ENCODE assay signal across 11 mouse cellular contexts in genomic region chrX:167105354-167105753, GRCm38 (mm10).
"Had no signal": no experiment of that assay in that cellular context is flagged by ENCODE, and none has a peak within 500 bp of the region (broad histone marks: within the 10 kb centered on the region; RNA-seq: fewer than 3 reads in every experiment).

No protein-coding gene starts in this region.

- H3K9me3 ChIP-seq: kidney, embryonic 15.5 days; liver, embryonic 15.5 days; midbrain, embryonic 13.5 days; neural tube, embryonic 12.5 days had no signal

- H3K36me3 ChIP-seq: kidney, embryonic 15.5 days; liver, embryonic 15.5 days; midbrain, embryonic 13.5 days; neural tube, embryonic 12.5 days had no signal

- H3K4me2 ChIP-seq: kidney, embryonic 15.5 days; liver, embryonic 11.5 days; liver, embryonic 15.5 days; neural tube, embryonic 12.5 days had no signal

- H3K27ac ChIP-seq: kidney, embryonic 15.5 days; liver, embryonic 15.5 days; neural tube, embryonic 12.5 days; stomach, postnatal 0 days had no signal

- DNase-seq: kidney, adult 2 months; kidney, postnatal 14 days; lung, adult 2 months had no signal

- ATAC-seq: lung, postnatal 0 days had no signal

- H3K27me3 ChIP-seq: neural tube, embryonic 12.5 days had no signal

- H3K4me3 ChIP-seq: kidney, embryonic 15.5 days; liver, embryonic 15.5 days; midbrain, embryonic 13.5 days; myocyte; neural tube, embryonic 12.5 days had no signal

- H3K9ac ChIP-seq: kidney, embryonic 15.5 days; liver, embryonic 15.5 days; midbrain, embryonic 13.5 days; neural tube, embryonic 12.5 days had no signal

- H3K4me1 ChIP-seq: liver, embryonic 15.5 days had no signal
